Mouse (Mus musculus) right cerebral cortex, postnatal 4 days (tissue): ENCODE data around the gene Id2.

Experiments used
- DNase-seq: peaks from one replicate; pipeline ENCODE4 v3.0.0-alpha.2; 2022

Gene Id2

GRCm38 (mm10) chr12:25104541-25104940 lies 7.6 kb upstream of the Id2 start:
- no peak for DNase-seq

GRCm38 (mm10) chr12:25103911-25104310 lies 7.0 kb upstream of the Id2 start:
- DNase-seq, result no peak

- DNase-seq, result no peak
Measured at GRCm38 (mm10) chr12:25101389-25101788, 4.4 kb upstream of the Id2 start.

DNA sequence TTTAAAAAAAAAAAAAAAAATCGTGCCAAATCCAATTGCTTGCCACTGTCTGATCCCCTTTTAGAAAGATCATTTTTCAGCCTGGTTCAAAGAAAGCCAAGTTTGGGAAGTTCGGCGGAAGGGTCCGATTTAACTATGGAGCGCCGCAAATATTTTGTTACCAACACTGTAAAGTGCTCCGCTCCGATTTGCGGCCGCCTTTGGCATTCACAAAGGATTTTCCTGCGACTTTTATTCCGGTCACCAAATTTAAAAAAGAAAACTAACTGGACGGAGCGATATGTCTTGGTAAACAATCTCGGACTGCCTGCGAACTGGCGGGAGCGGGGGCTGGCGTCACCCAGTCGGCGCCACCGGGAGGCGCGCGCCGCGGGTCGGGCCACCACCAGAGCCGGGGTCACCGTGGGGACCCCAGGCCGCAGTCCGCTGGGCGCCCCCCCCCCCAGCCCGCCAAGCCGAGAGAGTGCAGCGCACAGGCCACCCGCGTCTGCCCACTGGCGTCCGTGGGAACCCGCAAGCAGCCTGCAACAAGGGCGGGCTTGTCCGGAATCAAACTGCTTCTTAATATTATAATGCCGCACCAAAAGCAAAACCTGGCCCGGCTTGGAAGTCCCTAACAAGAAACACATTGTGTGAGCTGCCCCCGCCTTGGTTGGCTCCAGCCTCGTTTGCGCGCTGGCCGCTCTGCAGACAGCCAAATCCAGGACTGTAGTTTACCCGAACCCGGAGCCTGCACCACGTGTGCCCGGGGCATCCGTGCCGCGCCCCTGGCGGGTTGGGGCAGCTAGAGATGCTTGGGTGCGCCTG lies 3.7 kb upstream of the Id2 start:
- peak; percentile 51 for DNase-seq

DNA sequence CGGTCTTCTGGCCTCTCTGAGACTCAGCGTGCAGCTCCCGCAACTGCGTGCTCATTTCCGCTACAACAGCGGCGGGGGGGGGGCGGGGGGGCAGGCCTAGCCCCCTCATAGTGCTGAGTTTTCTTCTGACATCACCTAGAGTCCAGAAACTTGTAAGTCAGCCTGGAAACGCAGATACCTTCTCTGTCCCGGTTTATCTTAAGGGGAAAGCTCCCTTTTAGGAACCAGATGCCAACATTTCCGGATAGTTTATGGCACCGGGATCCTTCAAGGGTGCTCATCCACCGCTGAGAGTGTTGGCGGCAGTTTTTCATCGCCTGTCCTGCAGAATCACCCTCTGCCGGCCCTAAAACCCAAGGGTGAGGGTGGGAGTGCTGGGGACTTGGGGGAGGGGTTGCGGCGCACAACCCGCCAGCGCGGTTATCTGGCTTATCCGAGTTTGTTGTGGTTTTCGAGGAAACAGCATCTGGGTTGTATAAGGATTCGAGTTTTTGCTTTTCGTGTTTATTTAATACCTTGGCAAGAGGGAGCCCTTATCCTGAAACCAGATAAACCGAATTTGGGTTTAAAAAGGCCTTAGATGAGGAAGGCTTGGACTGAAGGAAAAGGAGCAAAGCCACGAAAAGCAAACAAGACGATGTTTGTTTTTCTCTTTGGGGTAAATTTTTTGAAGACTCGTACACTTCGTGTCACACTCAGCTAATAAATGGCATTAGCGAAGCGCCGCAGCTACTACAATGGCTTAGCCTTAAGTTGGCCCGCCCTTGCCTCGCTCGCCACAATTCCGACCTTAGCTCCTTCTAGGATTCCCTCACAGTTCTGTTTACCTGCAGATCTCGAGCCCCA lies 2.8 kb upstream of the Id2 start:
- no peak for DNase-seq

- DNase-seq, result peak; percentile 73
Measured at GRCm38 (mm10) chr12:25099313-25099562, 2.3 kb upstream of the Id2 start.

- DNase-seq, result peak; percentile 84
Measured at GRCm38 (mm10) chr12:25098561-25099312, 1.8 kb upstream of the Id2 start.

GRCm38 (mm10) chr12:25098161-25098550 lies 1.2 kb upstream of the Id2 start:
- no peak for DNase-seq

DNA sequence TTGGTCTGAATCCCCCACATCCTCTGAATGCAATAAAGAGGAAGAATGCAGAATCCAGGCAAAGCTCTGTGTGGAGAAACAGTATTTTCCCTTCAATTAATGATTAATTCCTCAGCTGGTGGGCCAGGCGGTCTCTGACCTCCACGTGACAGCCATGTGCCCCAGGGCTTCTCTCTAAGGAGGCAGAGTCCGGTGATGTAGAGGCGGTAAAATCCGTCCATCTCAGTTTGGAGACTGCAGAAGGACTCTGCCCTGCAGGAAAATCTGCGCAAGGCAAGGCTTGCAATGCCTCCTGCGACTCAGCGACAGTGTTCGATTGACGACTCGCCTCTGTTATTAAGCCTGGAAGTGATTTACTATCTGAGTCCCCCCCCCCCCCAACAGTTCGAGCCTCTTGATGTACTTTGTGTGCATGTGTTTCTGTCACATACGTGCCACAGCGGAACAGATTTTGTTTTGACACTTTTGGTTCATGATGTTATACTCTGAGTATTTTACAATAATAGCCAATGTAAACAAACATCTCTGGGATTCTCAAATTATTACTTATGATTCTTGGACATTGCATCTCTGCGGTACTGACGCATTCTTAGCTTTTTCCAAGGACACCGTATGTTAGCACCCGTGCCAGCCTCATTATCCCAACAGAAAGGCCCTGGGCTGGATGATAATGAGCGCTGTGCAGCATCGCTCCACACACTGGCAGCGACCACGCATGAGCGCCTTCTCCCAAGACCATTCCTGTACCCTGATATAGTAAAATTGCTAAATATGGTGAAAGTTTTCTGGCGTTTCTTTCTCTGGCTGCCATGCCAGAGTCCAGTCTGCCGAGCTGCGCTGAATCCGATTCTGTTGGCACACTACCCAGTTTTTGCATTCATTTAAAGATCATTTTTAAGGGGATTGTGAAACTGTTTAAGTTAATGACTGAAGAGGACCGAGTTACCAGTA lies 545 bp upstream of the Id2 start:
- DNase-seq, result peak; percentile 44

DNA sequence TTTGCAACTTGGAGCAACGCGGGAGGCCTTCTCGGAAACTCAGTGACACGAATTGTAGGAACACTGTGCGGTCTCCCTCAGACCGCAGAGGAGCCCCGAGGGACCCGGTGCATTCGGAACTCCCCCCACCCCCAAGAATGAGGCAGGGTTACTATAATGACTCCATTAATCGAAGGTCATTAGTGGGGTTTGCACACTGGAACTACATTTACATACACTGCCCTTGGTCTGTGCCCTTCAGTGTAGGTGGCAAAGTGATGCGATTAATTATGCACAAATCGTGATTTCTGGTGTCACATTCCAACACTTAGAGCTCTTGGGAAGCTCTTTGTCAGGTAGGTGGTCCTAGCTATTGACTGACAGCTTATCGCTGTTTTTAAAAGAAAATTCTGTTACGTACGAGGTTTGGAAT lies 294 bp downstream of the Id2 start:
- DNase-seq, result no peak

DNA sequence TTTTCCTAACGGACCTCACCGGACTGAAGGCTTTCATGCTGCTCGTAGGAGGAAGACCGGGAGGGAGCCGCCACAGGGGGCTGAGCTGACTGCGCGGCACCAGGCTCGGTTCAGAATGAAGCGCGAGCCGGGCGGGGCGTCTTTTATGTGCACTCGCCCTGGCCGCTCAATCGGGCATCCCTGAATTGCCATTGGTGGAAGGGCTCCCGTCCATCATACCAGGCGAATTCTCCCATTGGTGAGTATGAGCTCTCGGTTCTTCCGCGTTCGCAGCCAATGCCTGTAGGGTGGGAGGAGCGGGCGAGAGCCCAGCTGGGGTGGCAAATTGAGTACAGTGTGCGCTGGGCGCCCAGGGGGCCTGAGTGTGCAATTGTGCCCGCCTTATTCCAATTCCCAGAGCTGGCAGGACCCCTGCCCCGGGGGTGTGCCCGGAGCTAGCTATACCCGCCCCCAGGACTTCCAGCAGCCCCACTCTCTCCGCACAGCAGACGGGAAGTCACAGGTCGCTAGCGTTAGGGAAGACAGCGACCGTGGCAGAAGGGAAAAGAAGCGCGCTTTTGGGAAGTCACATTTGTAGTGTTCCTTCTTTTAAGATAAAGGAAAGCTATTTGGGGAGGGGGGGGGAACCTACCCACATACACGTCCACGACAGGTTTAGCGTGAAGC lies 833 bp downstream of the Id2 start:
- DNase-seq, result peak; percentile 95

GRCm38 (mm10) chr12:25095538-25095937 lies 1.4 kb downstream of the Id2 start:
- DNase-seq, result no peak

- DNase-seq, result no peak
Measured at GRCm38 (mm10) chr12:25094621-25095521, 2.1 kb downstream of the Id2 start.

DNA sequence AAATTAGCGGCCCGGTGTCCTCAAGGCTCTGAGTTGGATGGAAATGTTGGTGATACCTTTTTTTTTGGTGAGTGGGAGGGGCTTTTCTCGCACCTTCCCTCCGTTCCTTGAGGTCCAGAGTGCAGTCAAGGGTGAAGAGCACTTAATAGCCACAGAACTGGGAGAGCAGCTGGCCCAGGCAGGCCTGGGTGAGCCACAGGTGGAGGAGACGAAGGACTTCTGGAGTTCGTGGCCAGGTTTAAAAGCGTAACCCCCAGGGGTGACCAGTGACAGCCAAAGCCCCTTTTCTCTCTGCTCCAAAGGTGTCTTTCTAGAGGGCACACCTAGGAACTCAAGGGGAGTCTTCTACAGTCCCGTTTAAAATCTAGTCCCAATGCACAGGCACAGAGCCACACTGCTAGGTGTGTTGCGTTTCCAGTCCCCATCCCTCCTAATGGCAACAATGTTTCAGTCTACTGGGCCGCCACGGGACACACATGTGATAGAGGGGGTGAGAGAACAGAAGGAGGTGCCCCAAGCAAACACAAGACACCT lies 3.6 kb downstream of the Id2 start:
- DNase-seq, result no peak

- peak; percentile 59 for DNase-seq
Measured at GRCm38 (mm10) chr12:25092751-25093211, 4.2 kb downstream of the Id2 start.

GRCm38 (mm10) chr12:25092027-25092704 lies 4.8 kb downstream of the Id2 start:
- peak; percentile 91 for DNase-seq

DNA sequence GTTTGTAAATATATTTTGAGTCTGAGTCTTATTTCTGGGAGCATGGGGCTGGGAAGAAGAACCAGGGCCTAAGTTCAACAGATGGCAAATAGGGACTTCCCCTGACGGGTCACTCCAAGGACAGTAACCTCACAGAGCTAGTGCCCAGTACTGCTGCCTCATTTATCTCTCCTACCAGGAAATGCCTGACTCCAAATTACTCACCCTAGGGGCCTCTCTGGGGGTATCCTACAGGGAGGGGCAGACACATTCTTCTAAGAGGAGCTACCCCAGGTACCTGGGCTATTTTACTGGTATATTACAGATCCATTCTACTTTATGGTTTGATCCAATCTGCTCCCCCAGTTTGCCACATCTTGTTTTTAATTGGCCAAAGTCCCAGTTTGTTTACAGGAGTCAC lies 7.5 kb downstream of the Id2 start:
- no peak for DNase-seq

- no peak for DNase-seq
Measured at GRCm38 (mm10) chr12:25086966-25087365, 10.0 kb downstream of the Id2 start.

GRCm38 (mm10) chr12:25083260-25084178 lies 13.4 kb downstream of the Id2 start:
- no peak for DNase-seq
